Mouse (Mus musculus) brown adipose tissue, adult 24 weeks (tissue): ENCODE results near the gene Mettl1. TPM values are rescaled to one million over a fixed set of nuclear protein-coding genes. Genes with fewer than 3 reads are reported as not detected.
"Not testable (repeated sequence)": the region's sequence is repeated elsewhere in the genome, so short reads cannot be mapped to it uniquely, and the experiment has no call there.

ENCODE experiments used
- H3K27ac ChIP-seq: fragments of 200-500 bp; replicated peaks from 2 replicates; pipeline ENCODE4 v1.5.1; 2012; ENCODE audit warnings: low read depth, mild to moderate bottlenecking, low read length
- H3K4me1 ChIP-seq: fragments of 200-500 bp; 2 replicates; pipeline ENCODE4 v1.6.1; 2012; ENCODE audit warnings: low read length, mixed read lengths; ENCODE audit not compliant: control insufficient read depth, insufficient read depth, insufficient read length
- H3K4me3 ChIP-seq: fragments of 200-500 bp; 2 replicates; pipeline ENCODE4 v1.5.1; 2012; ENCODE audit warnings: low read depth, mild to moderate bottlenecking, low read length, moderate library complexity; ENCODE audit not compliant: insufficient read depth
- polyA plus RNA-seq: library from polyadenylated mRNA; stranded (reverse); fragments of >200 nt; gene quantifications from 2 replicates; pipeline ENCODE4 v1.2.4, GENCODE M21; 2012; ENCODE audit not compliant: missing spikeins, insufficient read depth, insufficient read length

Gene Mettl1
- polyA plus RNA-seq, 1 experiment: 10.4 TPM

- H3K4me3 ChIP-seq: peak overlapping the region; percentile 84
- H3K27ac ChIP-seq: peak overlapping the region; percentile 75
- no peaks in the 10 kb centered on the region for H3K4me1 ChIP-seq
Measured at GRCm38 (mm10) chr10:127069281-127070189, 28.3 kb downstream of the Mettl1 start.

GRCm38 (mm10) chr10:127070190-127071121 lies 29.2 kb downstream of the Mettl1 start, which contains the start of gene Tspan31:
Gene Tspan31 (minus strand): TSS chr10:127070264.
- Histone ChIP-seq H3K4me3 (peak within 1 kb of the TSS; percentile 84), H3K27ac (peak within 1 kb of the TSS; percentile 75), H3K4me1 (no peaks in the 10 kb centered on the region)

DNA sequence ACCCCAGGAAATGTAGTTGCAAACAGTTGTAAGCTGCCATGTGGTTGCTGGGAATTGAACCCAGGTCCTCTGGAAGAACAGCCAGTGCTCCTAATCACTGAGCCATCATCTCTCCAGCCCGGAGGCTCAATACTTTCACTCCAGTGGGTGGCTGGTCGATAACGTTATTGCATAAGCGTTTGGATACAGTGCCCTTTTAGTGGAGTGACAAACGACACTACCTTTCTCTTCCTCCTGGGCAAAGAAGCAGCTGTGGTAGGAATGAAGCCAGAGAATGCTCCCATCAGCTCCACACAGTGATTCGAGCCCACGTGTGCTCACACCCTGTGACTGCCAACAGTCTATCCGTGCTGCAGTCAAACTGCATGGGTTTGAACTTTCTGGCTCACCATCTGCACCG lies 30.0 kb downstream of the Mettl1 start:
- H3K4me1 ChIP-seq: no peaks in the 10 kb centered on the region
- H3K27ac ChIP-seq: no peak overlapping the region
- peak overlapping the region; percentile 7 for H3K4me3 ChIP-seq

- H3K4me1 ChIP-seq, H3K4me3 ChIP-seq, H3K27ac ChIP-seq: not testable (repeated sequence)
Measured at GRCm38 (mm10) chr10:127072270-127072669, 31.1 kb downstream of the Mettl1 start.

DNA sequence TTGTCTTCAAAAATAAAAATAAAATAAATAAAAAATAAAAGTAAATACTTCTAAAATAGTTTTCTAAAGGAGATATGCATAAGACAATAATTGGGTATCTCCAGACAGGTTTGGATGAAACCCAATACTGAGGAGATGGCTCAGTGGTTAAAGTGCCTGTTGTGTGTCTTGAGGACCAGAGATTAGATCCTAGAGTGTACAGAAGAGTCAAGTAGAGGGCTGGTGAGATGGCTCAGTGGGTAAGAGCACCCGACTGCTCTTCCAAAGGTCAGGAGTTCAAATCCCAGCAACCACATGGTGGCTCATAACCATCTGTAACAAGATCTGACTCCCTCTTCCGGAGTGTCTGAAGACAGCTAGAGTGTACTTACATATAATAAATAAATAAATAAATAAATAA lies 31.8 kb downstream of the Mettl1 start:
- not testable (repeated sequence) for H3K4me3 ChIP-seq, H3K4me1 ChIP-seq, H3K27ac ChIP-seq

DNA sequence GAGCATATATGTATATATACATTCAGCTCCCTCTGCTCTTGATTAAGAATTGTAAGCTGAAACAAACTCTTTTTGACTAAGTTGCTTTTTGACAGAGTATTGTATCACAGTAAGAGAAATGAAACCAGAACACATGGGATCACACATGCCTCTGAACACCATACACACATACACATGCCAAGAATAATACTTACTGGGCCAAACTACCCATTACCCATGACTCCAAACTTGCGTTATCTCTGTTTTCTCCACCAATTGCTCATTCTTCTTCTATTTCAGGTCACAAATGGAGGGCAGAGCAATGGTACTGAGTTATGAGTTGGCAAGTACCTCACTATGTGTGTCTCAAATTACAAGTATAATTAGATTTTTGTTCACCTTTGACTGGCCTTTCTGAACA lies 32.8 kb downstream of the Mettl1 start:
- H3K4me3 ChIP-seq: no peak overlapping the region
- H3K27ac ChIP-seq: no peak overlapping the region
- H3K4me1 ChIP-seq: no peaks in the 10 kb centered on the region

DNA sequence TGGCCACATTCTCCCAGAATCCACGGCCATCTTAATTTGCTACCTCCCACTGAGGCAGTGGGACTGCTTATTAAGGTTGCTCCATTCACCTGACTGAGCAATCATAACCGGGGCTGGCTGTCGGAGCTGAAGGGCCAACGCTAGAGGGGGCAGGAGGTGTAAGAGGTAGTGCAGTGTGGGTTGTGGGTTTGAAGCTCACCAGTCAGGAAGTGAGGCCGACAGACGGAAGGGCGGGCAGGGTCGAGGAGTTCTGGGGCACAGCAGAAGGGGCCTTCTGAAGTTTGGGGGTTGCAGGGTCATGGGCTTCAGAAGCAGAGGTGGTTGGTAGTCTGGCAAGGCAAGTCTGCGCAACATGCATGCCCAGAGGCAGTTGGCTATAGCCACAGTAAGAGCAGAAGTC lies 33.9 kb downstream of the Mettl1 start, which contains the start of gene Agap2:
Agap2 (plus strand) TSS at position 205 of the 400 bp plus-strand sequence.
- Histone ChIP-seq H3K4me3 (peak within 1 kb of the TSS; percentile 28; the same call in 1 of the 2 replicates), H3K27ac (0 out of 2 replicates have a peak within 1 kb of the TSS, but pooled peaks have one; percentile 29), H3K4me1 (no peaks in the 10 kb centered on the region)

DNA sequence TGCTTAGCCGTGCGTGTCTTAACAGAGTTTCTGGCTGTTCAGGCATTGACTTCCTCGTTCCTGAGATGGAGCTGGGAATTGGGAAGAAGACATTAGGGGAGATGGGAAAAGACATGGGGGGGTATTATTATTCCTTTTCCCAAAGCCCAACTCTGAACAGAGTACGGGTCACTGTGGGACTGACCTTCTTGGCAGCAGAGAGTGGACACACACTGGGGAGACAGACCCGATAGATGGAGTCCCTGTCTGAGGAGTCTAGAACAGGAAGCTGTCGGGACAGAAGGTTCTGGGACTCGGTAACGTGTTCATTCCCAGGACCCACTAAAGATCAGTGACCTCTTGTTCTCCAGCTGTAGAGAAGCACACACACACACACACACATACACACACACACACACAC lies 34.4 kb downstream of the Mettl1 start:
- Histone ChIP-seq H3K4me3 (peak overlapping the region; percentile 28; the same call in 1 of the 2 replicates), H3K27ac (no peak overlapping the region), H3K4me1 (no peaks in the 10 kb centered on the region; the same call in 1 of the 2 replicates)

GRCm38 (mm10) chr10:127076082-127076481 lies 34.9 kb downstream of the Mettl1 start:
- Histone ChIP-seq H3K27ac (0 out of 2 replicates have a peak overlapping the region, but pooled peaks have one; percentile 17), H3K4me3 (no peak overlapping the region; the same call in 1 of the 2 replicates), H3K4me1 (peaks cover 2% of the 10 kb centered on the region; the same call in 1 of the 2 replicates)

GRCm38 (mm10) chr10:127077515-127077914 lies 36.3 kb downstream of the Mettl1 start:
- no peak overlapping the region for H3K27ac ChIP-seq
- H3K4me1 ChIP-seq: peaks cover 2% of the 10 kb centered on the region; the same call in 1 of the 2 replicates
- H3K4me3 ChIP-seq: no peak overlapping the region

- H3K4me3 ChIP-seq: peak overlapping the region; percentile 31; the same call in 1 of the 2 replicates
- no peak overlapping the region for H3K27ac ChIP-seq
- peaks cover 2% of the 10 kb centered on the region; the same call in 1 of the 2 replicates for H3K4me1 ChIP-seq
Measured at GRCm38 (mm10) chr10:127078001-127078676, 36.9 kb downstream of the Mettl1 start.

DNA sequence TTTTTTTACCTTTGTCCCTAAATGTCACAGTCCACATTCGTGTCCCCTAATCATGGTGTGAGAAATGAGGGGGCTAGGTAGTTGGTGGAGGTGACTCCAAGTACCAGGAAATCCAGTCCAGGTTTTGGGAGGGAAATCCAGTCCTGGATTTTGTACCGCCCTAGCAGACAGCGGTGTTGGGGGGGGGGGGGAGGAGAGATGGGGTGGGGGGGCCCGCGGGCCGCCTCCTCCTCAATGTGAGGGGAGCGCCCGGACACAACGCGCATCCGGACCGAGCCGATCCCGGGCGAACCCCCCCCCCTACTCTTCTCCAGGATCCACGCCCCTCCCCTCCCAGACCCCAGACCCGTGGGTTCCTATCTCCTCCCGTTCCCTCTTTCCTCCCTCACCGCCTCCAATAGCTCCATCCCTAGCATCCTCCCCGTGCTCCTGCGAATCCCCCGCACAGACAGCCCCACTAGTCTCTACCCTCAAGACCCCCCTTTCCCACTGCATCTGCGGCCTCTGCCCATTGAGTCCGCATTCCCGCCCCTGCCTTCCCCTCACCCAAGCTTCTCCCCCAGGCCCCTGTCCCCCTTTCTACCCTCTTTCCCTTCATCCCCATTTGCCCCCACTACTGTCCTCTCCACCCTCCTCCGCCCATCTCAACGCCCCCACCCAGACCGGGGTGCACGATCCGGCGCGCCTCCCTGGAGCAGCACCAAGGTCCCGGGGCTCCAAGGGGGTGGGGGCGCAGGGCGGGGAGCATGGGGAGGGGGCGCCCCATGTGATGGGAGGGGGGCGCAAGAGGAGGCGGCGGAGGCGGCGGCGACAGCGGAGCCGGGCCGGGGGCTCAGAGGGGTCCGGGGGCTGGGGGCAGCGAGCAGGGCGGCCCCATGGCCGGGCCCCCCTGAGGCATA lies 37.7 kb downstream of the Mettl1 start:
- H3K27ac ChIP-seq: no peak overlapping the region
- H3K4me1 ChIP-seq: peaks cover 2% of the 10 kb centered on the region; the same call in 1 of the 2 replicates
- peak overlapping the region; percentile 51 for H3K4me3 ChIP-seq

DNA sequence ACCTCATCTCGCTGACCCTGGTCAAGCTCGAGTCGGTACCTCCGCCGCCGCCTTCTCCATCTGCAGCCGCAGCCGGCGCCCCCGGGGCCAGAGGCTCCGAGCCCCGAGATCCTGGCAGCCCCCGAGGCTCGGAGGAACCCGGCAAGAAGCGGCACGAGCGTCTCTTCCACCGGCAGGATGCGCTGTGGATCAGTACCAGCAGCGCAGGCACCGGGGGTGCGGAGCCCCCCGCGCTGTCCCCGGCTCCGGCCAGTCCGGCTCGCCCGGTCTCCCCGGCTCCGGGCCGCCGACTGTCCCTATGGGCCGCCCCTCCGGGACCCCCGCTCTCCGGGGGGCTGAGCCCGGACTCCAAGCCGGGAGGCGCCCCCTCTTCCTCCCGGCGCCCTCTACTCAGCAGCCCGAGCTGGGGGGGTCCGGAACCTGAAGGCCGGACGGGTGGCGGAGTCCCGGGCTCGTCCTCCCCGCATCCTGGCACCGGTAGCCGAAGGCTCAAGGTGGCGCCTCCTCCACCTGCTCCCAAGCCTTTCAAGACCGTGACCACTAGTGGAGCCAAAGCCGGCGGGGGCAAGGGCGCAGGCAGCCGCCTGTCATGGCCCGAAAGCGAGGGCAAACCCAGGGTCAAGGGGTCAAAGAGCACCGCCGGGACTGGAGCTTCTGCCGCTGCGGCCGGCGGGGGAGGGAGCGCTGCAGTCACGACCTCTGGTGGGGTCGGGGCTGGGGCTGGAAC lies 38.6 kb downstream of the Mettl1 start:
- H3K27ac ChIP-seq: no peak overlapping the region
- peak overlapping the region; percentile 51 for H3K4me3 ChIP-seq
- peaks cover 2% of the 10 kb centered on the region; the same call in 1 of the 2 replicates for H3K4me1 ChIP-seq
